Mouse (Mus musculus) liver, postnatal 0 days (tissue): ENCODE data around the gene Olfr874. TPM values are rescaled to one million over a fixed set of nuclear protein-coding genes. Genes with fewer than 3 reads are reported as not detected.

Experiments
- ATAC-seq: fragments of 200-750 bp; cut with Nextera tagmentation; 2 replicates; pipeline ENCODE4 v1.8.0; 2017; ENCODE audit warnings: mild to moderate bottlenecking, moderate library complexity
- DNase-seq: peaks from one replicate; pipeline ENCODE4 v3.0.0-alpha.2; 2016
- H3K27ac ChIP-seq: fragments of 300-500 bp; sonication (generic); 2 replicates; pipeline ENCODE4 v1.5.1; 2014; ENCODE audit warnings: antibody characterized with exemption, moderate library complexity, mild to moderate bottlenecking, low read depth
- H3K27me3 ChIP-seq: fragments of 300-500 bp; sonication (generic); 2 replicates; pipeline ENCODE4 v1.6.1; 2014; ENCODE audit warnings: low read length, control low read depth, mixed read lengths; ENCODE audit not compliant: insufficient read depth
- H3K36me3 ChIP-seq: fragments of 300-500 bp; sonication (generic); replicated peaks from 2 replicates; pipeline ENCODE4 v1.6.1; 2014; ENCODE audit warnings: mild to moderate bottlenecking, control low read depth, low read length, moderate library complexity, mixed read lengths; ENCODE audit not compliant: insufficient read depth
- H3K4me1 ChIP-seq: fragments of 300-500 bp; sonication (generic); 2 replicates; pipeline ENCODE4 v1.6.1; 2014; ENCODE audit warnings: antibody characterized with exemption, mild to moderate bottlenecking, control low read depth; ENCODE audit not compliant: insufficient read depth
- H3K4me2 ChIP-seq: fragments of 300-500 bp; sonication (generic); 2 replicates; pipeline ENCODE4 v1.6.1; 2014; ENCODE audit warnings: low read depth, mild to moderate bottlenecking, low read length, moderate library complexity, mixed read lengths
- H3K4me3 ChIP-seq: fragments of 300-500 bp; sonication (generic); 2 replicates; pipeline ENCODE4 v1.5.1; 2014; ENCODE audit warnings: low read depth, low read length
- H3K9ac ChIP-seq: fragments of 300-500 bp; sonication (generic); replicated peaks from 2 replicates; pipeline ENCODE4 v1.6.1; 2014; ENCODE audit warnings: mild to moderate bottlenecking, moderate library complexity
- H3K9me3 ChIP-seq: fragments of 300-500 bp; sonication (generic); 2 replicates; pipeline ENCODE4 v1.6.1; 2016; ENCODE audit warnings: mild to moderate bottlenecking, control low read depth, low read length, mixed read lengths
- CTCF ChIP-seq: sonication (generic); IDR thresholded peaks from 2 replicates; pipeline ENCODE4 v1.5.1; 2016; ENCODE audit warnings: antibody characterized with exemption, low read depth
- EP300 ChIP-seq: IDR thresholded peaks from 2 replicates; pipeline ENCODE4 v1.6.1; 2016; ENCODE audit warnings: antibody characterized with exemption, low read depth, mild to moderate bottlenecking
- WGBS: fragments of 180-500 bp; shearing (Covaris S2); extraction: QIAGEN DNeasy Blood & Tissue Kit; methylation state at CpG from one replicate; pipeline ENCODE4 v1.1.7; 2014; ENCODE audit not compliant: insufficient replicate concordance; 5-methylcytosine and 5-hydroxymethylcytosine counted together
- polyA plus RNA-seq: library from polyadenylated mRNA; unstranded; fragments of >200 nt; fragmentation: Nextera tagmentation; extraction: Ambion mirVana; gene quantifications from 2 replicates; pipeline ENCODE4 v1.2.1, GENCODE M21; 2015

The Olfr874 gene
- polyA plus RNA-seq, 1 experiment from 2014 or later: not detected

GRCm38 (mm10) chr9:37786411-37786810 lies 41.5 kb downstream of the Olfr874 start:
- no peaks in the 10 kb centered on the region for H3K27me3 ChIP-seq
- no peak overlapping the region for H3K9ac ChIP-seq
- H3K36me3 ChIP-seq: no peaks in the 10 kb centered on the region
- H3K4me2 ChIP-seq: no peak overlapping the region
- H3K9me3 ChIP-seq: no peaks in the 10 kb centered on the region
- no peak for TF ChIP-seq EP300
- TF ChIP-seq CTCF: no peak
- DNase-seq: no peak
- H3K4me3 ChIP-seq: no peak overlapping the region
- peaks cover 2% of the 10 kb centered on the region; the same call in 1 of the 2 replicates for H3K4me1 ChIP-seq
- ATAC-seq: no peak
- no peak overlapping the region for H3K27ac ChIP-seq
- 58% methylated on average over 2 of the region's 2 CpGs for WGBS

Other genes with a start within 250 kb of the Olfr874 start
- 16.2 and 18.2 TPM in 2 replicates for gene Esam, start 217.0 kb upstream of the Olfr874 start, polyA plus RNA-seq
- gene Vsig2, start 205.9 kb upstream of the Olfr874 start, polyA plus RNA-seq: 0.88 and 1.3 TPM in 2 replicates
- gene Nrgn, start 192.2 kb upstream of the Olfr874 start, polyA plus RNA-seq: 7.4 and 9.3 TPM in 2 replicates
- gene Siae, start 189.4 kb upstream of the Olfr874 start, polyA plus RNA-seq: 5.1 and 5.2 TPM in 2 replicates
- 2.2 and 2.5 TPM in 2 replicates for gene Spa17, start 131.4 kb upstream of the Olfr874 start, polyA plus RNA-seq
- 59.7 and 60.5 TPM in 2 replicates for gene Tbrg1, start 87.8 kb upstream of the Olfr874 start, polyA plus RNA-seq
- gene Panx3, start 75.9 kb upstream of the Olfr874 start, polyA plus RNA-seq: not detected in 2 replicates
- not detected in 2 replicates for gene Olfr160, start 28.9 kb upstream of the Olfr874 start, polyA plus RNA-seq
- not detected in 2 replicates for gene Olfr875, start 26.8 kb downstream of the Olfr874 start, polyA plus RNA-seq
- not detected in 2 replicates for gene Olfr876, start 57.9 kb downstream of the Olfr874 start, polyA plus RNA-seq
- gene Olfr877, start 109.2 kb downstream of the Olfr874 start, polyA plus RNA-seq: not detected in 2 replicates
- not detected in 2 replicates for gene Olfr145, start 151.6 kb downstream of the Olfr874 start, polyA plus RNA-seq
- gene Olfr878, start 172.7 kb downstream of the Olfr874 start, polyA plus RNA-seq: not detected in 2 replicates
- gene Olfr881, start 246.7 kb downstream of the Olfr874 start, polyA plus RNA-seq: not detected in 2 replicates